ENCODE assay signal across 26 mouse cellular contexts in genomic region chr19:31714900-31715299, GRCm38 (mm10). TPM values are rescaled to one million over a fixed set of nuclear protein-coding genes. Genes with fewer than 3 reads are reported as not detected.
DNase-seq lines count a peak whose midpoint lies in the region; ATAC-seq and TF ChIP-seq lines count a peak whose summit lies in the region.
"Had no signal": no experiment of that assay in that cellular context is flagged by ENCODE, and none has a peak within 500 bp of the region (broad histone marks: within the 10 kb centered on the region; RNA-seq: fewer than 3 reads in every experiment).

No protein-coding gene starts in this region.

- H3K27me3 ChIP-seq in hindbrain, postnatal 0 days (ENCODE audit: insufficient read depth, low read length) = no peaks in the 10 kb centered on the region
- H3K27me3 ChIP-seq in hindbrain, embryonic 16.5 days (replicated peaks; ENCODE audit: control insufficient read depth, insufficient read depth, low read length) = no peaks in the 10 kb centered on the region
- H3K27me3 ChIP-seq in kidney, embryonic 15.5 days = no peaks in the 10 kb centered on the region
- H3K27me3 ChIP-seq in lung, postnatal 0 days (replicated peaks; ENCODE audit: insufficient read depth, low read length) = no peaks in the 10 kb centered on the region
- H3K27me3 ChIP-seq: embryonic facial prominence, embryonic 12.5 days; heart, embryonic 12.5 days; hindbrain, embryonic 15.5 days; neural tube, embryonic 13.5 days had no signal

- H3K9ac ChIP-seq in hindbrain, postnatal 0 days (replicated peaks; ENCODE audit: low read length) = no peak overlapping the region
- H3K9ac ChIP-seq in hindbrain, embryonic 16.5 days (ENCODE audit: low read depth, low read length) = no peak overlapping the region
- no peak overlapping the region for H3K9ac ChIP-seq in kidney, embryonic 15.5 days
- no peak overlapping the region for H3K9ac ChIP-seq in lung, postnatal 0 days (replicated peaks; ENCODE audit: low read depth)
- H3K9ac ChIP-seq: embryonic facial prominence, embryonic 12.5 days; forebrain, postnatal 0 days; heart, embryonic 12.5 days; hindbrain, embryonic 15.5 days; neural tube, embryonic 13.5 days had no signal

- no peak for DNase-seq in gastrocnemius, adult 2 months
- no peak for DNase-seq in gastrocnemius, postnatal 14 days
- DNase-seq in hindbrain, postnatal 0 days (ENCODE audit: low spot score) = peak; percentile 6
- DNase-seq in kidney, postnatal 36 days = peak; percentile 5 to 34
- peak; percentile 53 for DNase-seq in lung, postnatal 0 days (ENCODE audit: low spot score)
- no peak for DNase-seq in lung, postnatal 25 days (ENCODE audit: low spot score)
- DNase-seq: adrenal gland, adult 8-10 months; cerebellum, adult 11-12 months; cerebellum, postnatal 14 days; forebrain, postnatal 0 days; gastrocnemius, postnatal 36 days; kidney, adult 11 months; layer of hippocampus, postnatal 36 days; right cerebral cortex, adult 18-20 months; right cerebral cortex, postnatal 4 days; thymus, postnatal 25 days had no signal

- no peaks in the 10 kb centered on the region for H3K36me3 ChIP-seq in hindbrain, postnatal 0 days (ENCODE audit: insufficient read depth, low read length)
- no peaks in the 10 kb centered on the region for H3K36me3 ChIP-seq in hindbrain, embryonic 16.5 days (ENCODE audit: control insufficient read depth, insufficient read depth, low read length)
- no peaks in the 10 kb centered on the region for H3K36me3 ChIP-seq in kidney, embryonic 15.5 days
- no peaks in the 10 kb centered on the region for H3K36me3 ChIP-seq in lung, postnatal 0 days (ENCODE audit: insufficient read depth, low read length)
- H3K36me3 ChIP-seq: embryonic facial prominence, embryonic 12.5 days; heart, embryonic 12.5 days; hindbrain, embryonic 15.5 days; midbrain, embryonic 10.5 days; neural tube, embryonic 13.5 days had no signal

- intact Hi-C loops in gastrocnemius, adult 2 months (cut with DNase I) = no loop called here
- intact Hi-C loops in gastrocnemius, postnatal 14 days (cut with DNase I; ENCODE audit: low total_unique reads) = no loop called here

- no peak overlapping the region for H3K4me3 ChIP-seq in gastrocnemius, adult 2 months
- H3K4me3 ChIP-seq in hindbrain, postnatal 0 days (ENCODE audit: low read length) = no peak overlapping the region
- H3K4me3 ChIP-seq in hindbrain, embryonic 16.5 days (ENCODE audit: low read length) = no peak overlapping the region
- H3K4me3 ChIP-seq in kidney, embryonic 15.5 days (replicated peaks) = no peak overlapping the region
- H3K4me3 ChIP-seq in lung, postnatal 0 days (ENCODE audit: low read depth, low read length) = no peak overlapping the region
- H3K4me3 ChIP-seq: embryonic facial prominence, embryonic 12.5 days; heart, embryonic 12.5 days; hindbrain, embryonic 15.5 days; midbrain, embryonic 10.5 days; myocyte; neural tube, embryonic 13.5 days had no signal

- H3K27ac ChIP-seq in gastrocnemius, adult 2 months = peak overlapping the region; percentile 32; the same call in 1 of the 2 replicates
- H3K27ac ChIP-seq in hindbrain, postnatal 0 days = no peak overlapping the region
- H3K27ac ChIP-seq in hindbrain, embryonic 16.5 days (ENCODE audit: low read depth, low read length) = no peak overlapping the region
- no peak overlapping the region for H3K27ac ChIP-seq in kidney, embryonic 15.5 days
- peak overlapping the region; percentile 68; the same call in 1 of the 2 replicates for H3K27ac ChIP-seq in lung, postnatal 0 days (ENCODE audit: low read length)
- H3K27ac ChIP-seq: embryonic facial prominence, embryonic 12.5 days; hindbrain, embryonic 15.5 days; midbrain, embryonic 10.5 days; neural tube, embryonic 13.5 days had no signal

- TF ChIP-seq CTCF in gastrocnemius, adult 2 months (IDR thresholded peaks at IDR 0.05) = peak; percentile 23; the same call in 1 of the 2 replicates
- no peak for TF ChIP-seq CTCF in hindbrain, postnatal 0 days (IDR thresholded peaks at IDR 0.05; ENCODE audit: low read depth)
- peak; percentile 44 for TF ChIP-seq CTCF in lung, postnatal 0 days (IDR thresholded peaks at IDR 0.05)

- no peak for TF ChIP-seq EP300 in lung, postnatal 0 days (IDR thresholded peaks at IDR 0.05)

- no peak for ATAC-seq in hindbrain, postnatal 0 days
- no peak for ATAC-seq in hindbrain, embryonic 16.5 days
- ATAC-seq in kidney, embryonic 15.5 days (replicated peaks; ENCODE audit: low FRiP score) = no peak
- ATAC-seq in lung, postnatal 0 days = peak; percentile 17; the same call in 1 of the 2 replicates
- ATAC-seq: activated CD4-positive, CD25-positive, alpha-beta regulatory T cell, adult 4 months; forebrain, postnatal 0 days; midbrain, embryonic 16.5 days had no signal

- H3K9me3 ChIP-seq in hindbrain, postnatal 0 days (ENCODE audit: low read length) = no peaks in the 10 kb centered on the region
- H3K9me3 ChIP-seq in hindbrain, embryonic 16.5 days (ENCODE audit: control insufficient read depth, low read length) = no peaks in the 10 kb centered on the region
- no peaks in the 10 kb centered on the region for H3K9me3 ChIP-seq in kidney, embryonic 15.5 days (replicated peaks)
- H3K9me3 ChIP-seq in lung, postnatal 0 days (ENCODE audit: low read length) = no peaks in the 10 kb centered on the region
- H3K9me3 ChIP-seq: embryonic facial prominence, embryonic 12.5 days; heart, embryonic 12.5 days; hindbrain, embryonic 15.5 days; midbrain, embryonic 10.5 days; neural tube, embryonic 13.5 days had no signal

- 86% methylated on average over 6 of the region's 6 CpGs for WGBS in hindbrain, postnatal 0 days
- 87% methylated on average over 6 of the region's 6 CpGs for WGBS in hindbrain, embryonic 16.5 days
- WGBS in kidney, embryonic 15.5 days = 80% methylated on average over 6 of the region's 6 CpGs
- WGBS in lung, postnatal 0 days = 65% methylated on average over 6 of the region's 6 CpGs

- H3K4me1 ChIP-seq in hindbrain, postnatal 0 days (ENCODE audit: insufficient read depth, low read length) = no peaks in the 10 kb centered on the region
- H3K4me1 ChIP-seq in hindbrain, embryonic 16.5 days (ENCODE audit: control insufficient read depth, insufficient read depth, low read depth, low read length) = no peaks in the 10 kb centered on the region
- H3K4me1 ChIP-seq in kidney, embryonic 15.5 days = peaks cover 3% of the 10 kb centered on the region; the same call in 1 of the 2 replicates
- peaks cover 4% of the 10 kb centered on the region; the same call in 1 of the 2 replicates for H3K4me1 ChIP-seq in lung, postnatal 0 days (ENCODE audit: insufficient read depth, low read depth, low read length)
- H3K4me1 ChIP-seq: embryonic facial prominence, embryonic 12.5 days; hindbrain, embryonic 15.5 days; midbrain, embryonic 10.5 days; neural tube, embryonic 13.5 days had no signal

- H3K4me2 ChIP-seq in hindbrain, postnatal 0 days (ENCODE audit: low read depth, low read length) = no peak overlapping the region
- no peak overlapping the region for H3K4me2 ChIP-seq in hindbrain, embryonic 16.5 days (ENCODE audit: low read length)
- no peak overlapping the region for H3K4me2 ChIP-seq in kidney, embryonic 15.5 days
- H3K4me2 ChIP-seq in lung, postnatal 0 days (replicated peaks; ENCODE audit: low read depth, low read length) = no peak overlapping the region
- H3K4me2 ChIP-seq: embryonic facial prominence, embryonic 12.5 days; heart, embryonic 12.5 days; hindbrain, embryonic 15.5 days; neural tube, embryonic 13.5 days had no signal

RNA-seq across cellular contexts. Expression of gene Prkg1, which starts 49.9 kb away (rescaled TPM):
- 10 to 100 TPM; 22.5 to 37.7 TPM for total RNA-seq in gastrocnemius, adult 2 months (2021)
- 10 to 100 TPM; 24.4 to 24.8 TPM for total RNA-seq in gastrocnemius, postnatal 14 days (2021)
- 8.6 and 10.9 TPM in 2 replicates for total RNA-seq in hindbrain, postnatal 0 days (2014; rRNA removed)
- 4.7 and 5.3 TPM in 2 replicates for polyA plus RNA-seq in hindbrain, postnatal 0 days (2015; fragmentation: Nextera tagmentation; extraction: Ambion mirVana)
- 4.8 and 5.1 TPM in 2 replicates for polyA plus RNA-seq in hindbrain, embryonic 16.5 days (2015; fragmentation: Nextera tagmentation; extraction: Ambion mirVana)
- 3.2 and 3.5 TPM in 2 replicates for polyA plus RNA-seq in kidney, embryonic 15.5 days (2015; fragmentation: Nextera tagmentation; extraction: Ambion mirVana)
- polyA plus RNA-seq in lung, postnatal 0 days (2015; fragmentation: Nextera tagmentation; extraction: Ambion mirVana) = 4.8 and 5.2 TPM in 2 replicates

Comparison
In these comparisons a context has a peak if more than half of its experiments do, and no peak if none do; other contexts are left out.
1. DNase-seq: peak in hindbrain, postnatal 0 days (single experiment), kidney, postnatal 36 days (2 of 2) and lung, postnatal 0 days (single experiment); none in gastrocnemius, adult 2 months (single experiment), gastrocnemius, postnatal 14 days (single experiment) and lung, postnatal 25 days (single experiment).
2. H3K27ac ChIP-seq: peak in gastrocnemius, adult 2 months (single experiment) and lung, postnatal 0 days (single experiment); none in hindbrain, postnatal 0 days (single experiment), hindbrain, embryonic 16.5 days (single experiment) and kidney, embryonic 15.5 days (single experiment).